Mouse (Mus musculus) stomach, postnatal 0 days (tissue): ENCODE measurements around the gene Frmd6.

Source experiments
- CTCF ChIP-seq: IDR thresholded peaks from 2 replicates; pipeline ENCODE4 v1.5.1; 2016; ENCODE audit warnings: antibody characterized with exemption, low read depth, mild to moderate bottlenecking, moderate library complexity
- EP300 ChIP-seq: optimal IDR thresholded peaks from 2 replicates; pipeline ENCODE3; 2016; ENCODE audit warnings: antibody characterized with exemption

- TF ChIP-seq EP300 (no peak), CTCF (no peak)
Observed at GRCm38 (mm10) chr12:70895275-70895674, 70.0 kb downstream of the Frmd6 start.
